Mouse (Mus musculus) erythroblast, embryonic 14.5 days (primary cell): ENCODE results near the gene Cym.

Experiments used
- GATA1 ChIP-seq: IDR thresholded peaks from 2 replicates; pipeline ENCODE4 v1.6.1; 2012; ENCODE audit warnings: low read length, inconsistent platforms, mixed read lengths
- TAL1 ChIP-seq: IDR thresholded peaks from 3 replicates; pipeline ENCODE4 v1.6.1; 2012; ENCODE audit warnings: low read length, inconsistent platforms, mixed read lengths

GRCm38 (mm10) chr3:107205170-107205569, 16.4 kb downstream of the Cym start:
- TF ChIP-seq TAL1, result no peak
- no peak for TF ChIP-seq GATA1
